Mouse (Mus musculus) neural tube, postnatal 0 days (tissue): ENCODE data around the gene Dpy19l2. TPM values are rescaled to one million over a fixed set of nuclear protein-coding genes. Genes with fewer than 3 reads are reported as not detected.

Experiments used
- polyA plus RNA-seq: library from polyadenylated mRNA; unstranded; fragments of >200 nt; fragmentation: Nextera tagmentation; extraction: Ambion mirVana; gene quantifications from 2 replicates; pipeline ENCODE4 v1.2.1, GENCODE M21; 2015

Gene Dpy19l2
- polyA plus RNA-seq = 0.46 and 0.52 TPM in 2 replicates

DNA sequence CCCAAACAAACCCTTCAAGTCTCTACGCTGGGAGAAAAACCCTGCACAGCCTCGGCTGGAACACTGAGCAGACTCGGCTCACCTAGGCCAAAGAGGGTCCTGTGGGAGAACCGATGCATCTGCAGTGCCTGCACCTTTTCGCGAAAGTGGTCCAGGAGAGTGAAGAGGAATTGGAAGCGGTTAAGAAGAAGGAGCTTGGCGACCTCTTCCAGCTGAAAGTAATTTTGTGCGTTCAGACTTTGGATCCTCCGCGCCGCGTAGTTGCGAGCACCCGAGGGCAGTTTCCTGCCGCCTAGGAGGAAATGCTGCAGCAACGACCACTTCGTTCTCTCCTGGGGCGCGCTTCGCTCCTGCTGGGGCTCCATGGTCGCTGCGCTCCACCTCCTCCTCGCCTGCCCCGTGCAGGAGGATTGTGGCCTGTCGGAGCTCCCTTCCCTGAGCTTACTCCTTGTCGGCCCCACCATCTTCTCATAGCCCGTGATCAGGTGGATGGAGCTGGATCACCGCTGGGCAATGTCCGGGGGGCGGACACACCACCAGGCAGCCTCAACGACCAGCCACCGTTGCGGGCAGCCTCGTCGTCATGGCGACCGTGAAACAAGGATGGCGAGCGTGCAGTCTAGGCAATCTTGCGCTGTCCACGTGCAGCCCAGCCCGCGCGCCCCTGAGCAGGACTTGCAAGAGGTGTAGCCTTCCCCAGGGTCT lies at the start of gene Dpy19l2:
Dpy19l2 (minus strand) TSS at position 594 of the 705 bp plus-strand sequence.

GRCm38 (mm10) chr9:24624896-24625295 lies 71.2 kb downstream of the Dpy19l2 start, which contains the start of gene Cypt4:
Cypt4 (plus strand) TSS chr9:24625196.

Other genes with a start within 250 kb of the Dpy19l2 start
- 16.1 and 17.7 TPM in 2 replicates for gene Dpy19l1, start 193.2 kb downstream of the Dpy19l2 start, polyA plus RNA-seq
- not detected in 2 replicates for gene Cypt4, start 71.1 kb downstream of the Dpy19l2 start, polyA plus RNA-seq
- not detected in 2 replicates for gene Tbx20, start 78.0 kb upstream of the Dpy19l2 start, polyA plus RNA-seq